Mouse (Mus musculus) lung, adult 2 months (tissue): Measurements from ENCODE around the gene Irx4.

ENCODE experiments used
- CTCF ChIP-seq: fragments of 200-500 bp; IDR thresholded peaks from 2 replicates; pipeline ENCODE4 v1.5.1; 2011; ENCODE audit warnings: mild to moderate bottlenecking, low read length, control low read depth; ENCODE audit not compliant: insufficient read depth
- POLR2A ChIP-seq: fragments of 200-500 bp; IDR thresholded peaks from 2 replicates; pipeline ENCODE4 v1.6.1; 2011; ENCODE audit warnings: low read depth, mild to moderate bottlenecking, control low read depth, low read length, borderline replicate concordance; ENCODE audit errors: extremely low read depth

GRCm38 (mm10) chr13:73269891-73270290 lies 9.6 kb downstream of the Irx4 start:
- TF ChIP-seq POLR2A (no peak), CTCF (no peak)
